Mouse (Mus musculus) megakaryocyte, embryonic 14.5 days (primary cell): Measurements from ENCODE around the gene H2-Eb2.

Source experiments
- FLI1 ChIP-seq: IDR thresholded peaks from 2 replicates; pipeline ENCODE4 v1.6.1; 2012; ENCODE audit warnings: low read length, inconsistent platforms, mixed read lengths
- GATA1 ChIP-seq: IDR thresholded peaks from 3 replicates; pipeline ENCODE4 v1.6.1; 2012; ENCODE audit warnings: mixed read lengths, low read length, inconsistent platforms, borderline replicate concordance

- TF ChIP-seq GATA1 (no peak), FLI1 (no peak)
Observed at GRCm38 (mm10) chr17:34340619-34341402, 15.3 kb downstream of the H2-Eb2 start.
